Mouse (Mus musculus) midbrain, embryonic 12.5 days (tissue): ENCODE data around the gene Ppm1m. TPM values are rescaled to one million over a fixed set of nuclear protein-coding genes. Genes with fewer than 3 reads are reported as not detected.

ENCODE experiments used
- ATAC-seq: fragments of 200-750 bp; cut with Nextera tagmentation; 2 replicates; pipeline ENCODE4 v1.8.0; 2017; ENCODE audit warnings: low read depth, moderate TSS enrichment, moderate library complexity; ENCODE audit not compliant: low FRiP score
- H3K27ac ChIP-seq: fragments of 300-500 bp; sonication (generic); replicated peaks from 2 replicates; pipeline ENCODE4 v1.5.1; 2016; ENCODE audit warnings: mild to moderate bottlenecking
- H3K27me3 ChIP-seq: fragments of 300-500 bp; sonication (generic); 2 replicates; pipeline ENCODE4 v1.6.1; 2016; ENCODE audit warnings: mild to moderate bottlenecking
- H3K36me3 ChIP-seq: fragments of 300-500 bp; sonication (generic); 2 replicates; pipeline ENCODE4 v1.6.1; 2016
- H3K4me1 ChIP-seq: fragments of 300-500 bp; sonication (generic); 2 replicates; pipeline ENCODE4 v1.6.1; 2016
- H3K4me2 ChIP-seq: fragments of 300-500 bp; sonication (generic); replicated peaks from 2 replicates; pipeline ENCODE4 v1.6.1; 2016; ENCODE audit warnings: mild to moderate bottlenecking, moderate library complexity
- H3K4me3 ChIP-seq: fragments of 300-500 bp; sonication (generic); 2 replicates; pipeline ENCODE4 v1.5.1; 2016; ENCODE audit warnings: mild to moderate bottlenecking
- H3K9ac ChIP-seq: fragments of 300-500 bp; sonication (generic); replicated peaks from 2 replicates; pipeline ENCODE4 v1.6.1; 2016; ENCODE audit warnings: mild to moderate bottlenecking, moderate library complexity
- H3K9me3 ChIP-seq: fragments of 300-500 bp; sonication (generic); 2 replicates; pipeline ENCODE4 v1.6.1; 2016; ENCODE audit warnings: mild to moderate bottlenecking
- WGBS: fragments of 180-500 bp; shearing (Covaris S2); methylation state at CpG from one replicate; pipeline ENCODE4 v1.1.7; 2016; 5-methylcytosine and 5-hydroxymethylcytosine counted together
- microRNA counts: library from miRNA; unstranded; fragments of <30 nt; microRNA quantifications from one replicate; lab custom pipeline; 2017
- microRNA-seq: library from miRNA; unstranded; fragments of <30 nt; microRNA quantifications from one replicate; pipeline ENCODE4, GENCODE M21; 2017
- polyA plus RNA-seq: library from polyadenylated mRNA; unstranded; fragments of >200 nt; fragmentation: Nextera tagmentation; extraction: Ambion mirVana; gene quantifications from 2 replicates; pipeline ENCODE4 v1.2.1, GENCODE M21; 2016

Gene Ppm1m
- polyA plus RNA-seq, 1 experiment from 2014 or later: 39.1 TPM

- Histone ChIP-seq H3K27me3 (no peaks in the 10 kb centered on the region; the same call in 1 of the 2 replicates), H3K9me3 (no peaks in the 10 kb centered on the region), H3K36me3 (peaks cover 10% of the 10 kb centered on the region), H3K9ac (peak overlapping the region; percentile 97), H3K4me1 (peaks cover 43% of the 10 kb centered on the region), H3K27ac (peak overlapping the region; percentile 95), H3K4me2 (peak overlapping the region; percentile 78), H3K4me3 (peak overlapping the region; percentile 85)
- 39% methylated on average over 5 of the region's 5 CpGs for WGBS
- no peak for ATAC-seq
Measured at GRCm38 (mm10) chr9:106147281-106147680, 52.3 kb downstream of the Ppm1m start.

- Histone ChIP-seq H3K4me2 (no peak overlapping the region), H3K4me3 (no peak overlapping the region), H3K27me3 (no peaks in the 10 kb centered on the region; the same call in 1 of the 2 replicates), H3K4me1 (peaks cover 46% of the 10 kb centered on the region), H3K27ac (no peak overlapping the region), H3K9me3 (no peaks in the 10 kb centered on the region), H3K36me3 (no peaks in the 10 kb centered on the region), H3K9ac (no peak overlapping the region)
- WGBS: 88% methylated on average over 2 of the region's 2 CpGs
- ATAC-seq: no peak
Measured at GRCm38 (mm10) chr9:106145582-106145981, 54.0 kb downstream of the Ppm1m start.

MicroRNAs within 50 kb of the gene (microRNA counts, 519-probe panel; counts per million panel counts)
- 7,967 counts per million, percentile 88 among the panel's probes with 10 or more counts for microRNA mmu-let-7g (lab: Ali Mortazavi, UCI)

Small RNAs within 50 kb of the gene (microRNA-seq; reads per million reads assigned to microRNA genes)
- gene Mir135a-1 (541 reads per million, percentile 71 among the genes with 10 or more reads in this experiment), gene Mirlet7g (19,583 reads per million, percentile 98 among the genes with 10 or more reads in this experiment)

Other genes starting within 250 kb of the Ppm1m start
- 0.17 TPM in 1 of 2 replicates, not detected in the other for gene Col6a5, start 239.1 kb downstream of the Ppm1m start, polyA plus RNA-seq
- gene Col6a4, start 103.0 kb downstream of the Ppm1m start, polyA plus RNA-seq: 0.29 and 0.32 TPM in 2 replicates
- gene Glyctk, start 41.6 kb downstream of the Ppm1m start, polyA plus RNA-seq: 10.8 and 11.0 TPM in 2 replicates
- 35.6 and 36.3 TPM in 2 replicates for gene Wdr82, start 28.8 kb downstream of the Ppm1m start, polyA plus RNA-seq
- gene Twf2, start 3.4 kb upstream of the Ppm1m start, polyA plus RNA-seq: 53.1 and 58.0 TPM in 2 replicates
- gene Tlr9, start 22.9 kb upstream of the Ppm1m start, polyA plus RNA-seq: not detected in 2 replicates
- 79.0 and 87.6 TPM in 2 replicates for gene Alas1, start 48.9 kb upstream of the Ppm1m start, polyA plus RNA-seq
- 21.0 and 23.2 TPM in 2 replicates for gene Poc1a, start 81.3 kb upstream of the Ppm1m start, polyA plus RNA-seq
- gene Dusp7, start 168.9 kb upstream of the Ppm1m start, polyA plus RNA-seq: 14.5 and 14.9 TPM in 2 replicates
- gene Rpl29, start 229.7 kb upstream of the Ppm1m start, polyA plus RNA-seq: 716 and 732 TPM in 2 replicates
- 30.1 and 30.5 TPM in 2 replicates for gene Acy1, start 238.6 kb upstream of the Ppm1m start, polyA plus RNA-seq
- 4.2 and 4.7 TPM in 2 replicates for gene Abhd14b, start 247.7 kb upstream of the Ppm1m start, polyA plus RNA-seq
- 34.1 and 36.5 TPM in 2 replicates for gene Abhd14a, start 247.9 kb upstream of the Ppm1m start, polyA plus RNA-seq